Mouse (Mus musculus): ENCODE measurements at regions not wholly inside any gene's neighbourhood (a gene's known extent, or its start where the extent isn't known, plus 50 kb on each side); places are given as distances from the start of the nearest gene placed in this dataset.

- DNase-seq (ENCODE audit: low read depth, low spot score) = peak; percentile 71
Measured at GRCm38 (mm10) chr6:8831204-8831603, 52.9 kb upstream of the Ica1 start.

GRCm38 (mm10) chr6:8832924-8833323, 54.6 kb upstream of the Ica1 start:
- no peak for DNase-seq (ENCODE audit: low read depth, low spot score)

GRCm38 (mm10) chr6:8853657-8854056, 75.4 kb upstream of the Ica1 start:
- no peak for DNase-seq (ENCODE audit: low read depth, low spot score)

GRCm38 (mm10) chr6:8860581-8860980, 82.3 kb upstream of the Ica1 start:
- no peak for DNase-seq (ENCODE audit: low read depth, low spot score)

GRCm38 (mm10) chr6:8863843-8864620, 84.2 kb upstream of the Nxph1 start:
- no peak for DNase-seq (ENCODE audit: low read depth, low spot score)

DNA sequence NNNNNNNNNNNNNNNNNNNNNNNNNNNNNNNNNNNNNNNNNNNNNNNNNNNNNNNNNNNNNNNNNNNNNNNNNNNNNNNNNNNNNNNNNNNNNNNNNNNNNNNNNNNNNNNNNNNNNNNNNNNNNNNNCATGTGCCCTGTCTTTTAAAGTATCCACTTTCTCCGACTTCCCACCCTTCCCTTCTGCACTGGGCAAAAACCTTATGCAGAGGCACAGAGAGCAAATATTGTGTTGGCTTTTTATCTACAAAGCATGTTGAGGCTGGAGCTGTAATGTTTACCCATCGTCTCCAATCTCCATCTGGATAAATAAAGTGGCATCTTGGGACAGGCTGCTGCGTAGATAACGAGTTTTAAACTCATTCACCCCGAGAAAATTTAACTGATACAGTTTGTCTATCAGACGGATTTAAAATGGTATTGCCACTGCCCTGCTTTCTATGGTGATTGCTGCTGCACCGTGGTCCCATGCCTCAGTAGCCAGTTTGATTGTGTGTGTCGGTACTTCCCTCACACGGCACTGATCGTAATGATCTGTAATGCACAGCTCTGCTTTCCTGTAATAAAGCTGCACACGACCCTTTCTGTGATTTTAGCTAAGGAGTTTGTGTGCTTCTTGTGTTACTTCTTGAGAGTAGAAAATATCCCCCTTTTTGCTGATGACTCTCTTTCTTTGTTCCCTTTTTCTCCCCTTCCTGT, 70.7 kb upstream of the Nxph1 start:
- no peak for DNase-seq (ENCODE audit: low read depth, low spot score)

- peak; percentile 10 for DNase-seq (ENCODE audit: low read depth, low spot score)
Measured at GRCm38 (mm10) chr6:8893665-8894064, 54.6 kb upstream of the Nxph1 start.

DNA sequence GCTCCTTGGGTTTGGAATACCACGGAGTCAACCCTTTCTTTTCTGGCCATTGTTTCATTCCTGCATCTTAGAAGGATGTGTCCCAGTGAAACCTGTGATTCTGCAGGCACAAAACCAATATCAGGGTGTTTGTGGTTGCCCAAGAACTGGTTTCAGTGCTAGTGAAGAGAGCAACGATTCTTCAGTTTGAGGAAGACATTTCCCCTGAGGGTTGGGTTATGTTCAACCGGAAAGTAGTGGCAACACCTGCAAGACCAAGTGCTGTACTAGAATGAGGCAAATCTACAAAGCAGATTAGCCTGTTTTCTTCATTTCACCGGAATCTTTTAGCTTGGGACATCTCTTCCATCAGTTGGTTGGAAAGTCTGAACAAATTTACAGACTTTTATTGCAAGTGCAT, 52.1 kb upstream of the Nxph1 start:
- no peak for DNase-seq (ENCODE audit: low read depth, low spot score)

- DNase-seq (ENCODE audit: low read depth, low spot score) = no peak
Measured at GRCm38 (mm10) chr6:8896822-8897221, 51.4 kb upstream of the Nxph1 start.

GRCm38 (mm10) chr6:8897334-8897733, 50.9 kb upstream of the Nxph1 start:
- no peak for DNase-seq (ENCODE audit: low read depth, low spot score)

DNA sequence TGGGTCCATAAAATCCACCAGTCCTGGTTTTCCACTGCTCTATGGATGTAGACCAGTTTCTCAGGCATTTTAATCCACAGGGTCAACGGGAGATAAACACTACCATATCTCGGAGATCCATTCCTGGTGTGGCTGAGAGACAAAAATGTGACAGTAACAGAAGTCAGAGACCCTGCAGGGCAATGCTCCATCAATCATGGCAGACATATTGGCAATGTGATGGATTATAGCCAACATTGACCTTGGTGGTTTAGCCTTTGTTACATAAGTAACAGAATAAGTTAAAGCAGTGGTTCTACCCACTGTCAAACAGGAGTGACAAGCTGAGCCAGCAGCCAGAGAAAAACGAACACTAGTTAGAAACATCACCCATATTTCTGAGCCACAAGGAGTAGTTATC, 50.0 kb upstream of the Nxph1 start:
- no peak for DNase-seq (ENCODE audit: low read depth, low spot score)
